Mouse (Mus musculus) limb, embryonic 11.5 days (tissue): ENCODE measurements around the gene Dip2c. TPM values are rescaled to one million over a fixed set of nuclear protein-coding genes. Genes with fewer than 3 reads are reported as not detected.

Experiments
- ATAC-seq: fragments of 200-750 bp; cut with Nextera tagmentation; 2 replicates; pipeline ENCODE4 v1.8.0; 2017; ENCODE audit warnings: low read depth; ENCODE audit not compliant: insufficient number of reproducible peaks, low FRiP score, low TSS enrichment
- DNase-seq: peaks from one replicate; pipeline ENCODE4 v3.0.0-alpha.2; 2015; ENCODE audit warnings: low spot score
- H3K27ac ChIP-seq: fragments of 300-500 bp; sonication (generic); replicated peaks from 2 replicates; pipeline ENCODE4 v1.5.1; 2014; ENCODE audit warnings: low read depth, mild to moderate bottlenecking, low read length
- H3K27me3 ChIP-seq: fragments of 300-500 bp; sonication (generic); 2 replicates; pipeline ENCODE4 v1.6.1; 2014; ENCODE audit warnings: mild to moderate bottlenecking, low read length, mixed read lengths; ENCODE audit not compliant: control insufficient read depth, insufficient read depth
- H3K36me3 ChIP-seq: fragments of 300-500 bp; sonication (generic); 2 replicates; pipeline ENCODE4 v1.6.1; 2014; ENCODE audit warnings: mild to moderate bottlenecking, low read length, moderate library complexity, mixed read lengths; ENCODE audit not compliant: control insufficient read depth, insufficient read depth
- H3K4me1 ChIP-seq: fragments of 300-500 bp; sonication (generic); 2 replicates; pipeline ENCODE4 v1.6.1; 2014; ENCODE audit warnings: low read length, mixed read lengths; ENCODE audit not compliant: control insufficient read depth, insufficient read depth
- H3K4me2 ChIP-seq: fragments of 300-500 bp; sonication (generic); 2 replicates; pipeline ENCODE4 v1.6.1; 2014; ENCODE audit warnings: low read depth, mild to moderate bottlenecking, moderate library complexity; ENCODE audit not compliant: severe bottlenecking
- H3K4me3 ChIP-seq: fragments of 300-500 bp; sonication (generic); 2 replicates; pipeline ENCODE4 v1.5.1; 2014; ENCODE audit warnings: low read depth, low read length
- H3K9ac ChIP-seq: fragments of 300-500 bp; sonication (generic); 2 replicates; pipeline ENCODE4 v1.6.1; 2014; ENCODE audit warnings: mild to moderate bottlenecking, low read length
- H3K9me3 ChIP-seq: fragments of 300-500 bp; sonication (generic); 2 replicates; pipeline ENCODE4 v1.6.1; 2016; ENCODE audit warnings: low read length; ENCODE audit not compliant: control insufficient read depth
- WGBS: fragments of 180-500 bp; shearing (Covaris S2); extraction: QIAGEN DNeasy Blood & Tissue Kit; methylation state at CpG from one replicate; pipeline ENCODE4 v1.1.7; 2014; 5-methylcytosine and 5-hydroxymethylcytosine counted together
- polyA plus RNA-seq: library from polyadenylated mRNA; unstranded; fragments of >200 nt; fragmentation: Nextera tagmentation; extraction: Ambion mirVana; gene quantifications from 2 replicates; pipeline ENCODE4 v1.2.1, GENCODE M21; 2014

Dip2c gene
- polyA plus RNA-seq, 1 experiment from 2014 or later, result 5.5 TPM

DNA sequence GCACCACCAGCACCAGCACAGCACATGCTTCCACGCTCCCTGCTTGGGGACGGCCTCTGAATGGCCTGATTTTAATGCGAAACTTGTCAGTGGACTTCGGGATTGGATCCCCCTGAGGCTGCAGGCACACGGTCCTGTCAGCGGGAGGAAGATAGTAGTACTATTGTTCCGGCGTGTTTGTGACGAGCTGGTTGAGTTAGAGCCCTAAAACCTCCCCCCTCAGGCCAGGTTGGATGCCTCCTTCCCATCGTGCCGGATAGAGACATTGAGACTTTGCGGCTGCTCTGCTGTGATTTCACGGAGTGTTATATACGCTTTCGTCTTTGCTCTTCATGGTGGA, 1.3 kb downstream of the Dip2c start:
- peak overlapping the region; percentile 93 for H3K9ac ChIP-seq
- ATAC-seq (no peak), DNase-seq (peak; percentile 43)
- H3K27me3 ChIP-seq, result no peaks in the 10 kb centered on the region
- H3K9me3 ChIP-seq, result no peaks in the 10 kb centered on the region
- H3K4me2 ChIP-seq, result peak overlapping the region; percentile 78
- no peak overlapping the region for H3K27ac ChIP-seq
- H3K4me1 ChIP-seq, result 0 out of 2 replicates have a peak, but pooled peaks cover 4% of the 10 kb centered on the region
- no peaks in the 10 kb centered on the region for H3K36me3 ChIP-seq
- peak overlapping the region; percentile 89 for H3K4me3 ChIP-seq
- WGBS, result 2% methylated on average over 15 of the region's 15 CpGs

DNA sequence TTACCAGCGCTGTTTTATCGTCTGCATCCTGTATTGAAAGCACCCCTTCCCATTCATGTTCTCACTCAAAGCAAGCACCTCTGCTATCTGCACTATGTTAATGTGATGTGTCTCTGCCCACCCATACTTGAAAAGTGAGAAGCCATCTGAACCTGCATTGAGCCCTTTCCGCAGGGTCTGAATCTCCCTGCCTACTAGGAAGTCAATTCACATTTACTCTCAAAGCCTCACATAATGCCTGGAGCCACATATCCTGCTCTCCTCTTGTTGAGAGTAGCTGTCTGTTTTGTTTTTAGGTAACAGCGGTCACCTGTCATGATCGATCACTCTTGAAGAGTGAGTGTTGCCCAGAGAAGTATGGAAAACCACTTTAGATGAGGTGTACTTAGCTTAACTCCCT, 2.3 kb downstream of the Dip2c start:
- Histone ChIP-seq H3K9ac (no peak overlapping the region), H3K4me1 (0 out of 2 replicates have a peak, but pooled peaks cover 4% of the 10 kb centered on the region), H3K36me3 (no peaks in the 10 kb centered on the region), H3K27me3 (no peaks in the 10 kb centered on the region), H3K27ac (no peak overlapping the region), H3K9me3 (no peaks in the 10 kb centered on the region), H3K4me3 (no peak overlapping the region), H3K4me2 (no peak overlapping the region)
- no peak for ATAC-seq
- 89% methylated on average over 5 of the region's 5 CpGs for WGBS
- DNase-seq, result no peak

DNA sequence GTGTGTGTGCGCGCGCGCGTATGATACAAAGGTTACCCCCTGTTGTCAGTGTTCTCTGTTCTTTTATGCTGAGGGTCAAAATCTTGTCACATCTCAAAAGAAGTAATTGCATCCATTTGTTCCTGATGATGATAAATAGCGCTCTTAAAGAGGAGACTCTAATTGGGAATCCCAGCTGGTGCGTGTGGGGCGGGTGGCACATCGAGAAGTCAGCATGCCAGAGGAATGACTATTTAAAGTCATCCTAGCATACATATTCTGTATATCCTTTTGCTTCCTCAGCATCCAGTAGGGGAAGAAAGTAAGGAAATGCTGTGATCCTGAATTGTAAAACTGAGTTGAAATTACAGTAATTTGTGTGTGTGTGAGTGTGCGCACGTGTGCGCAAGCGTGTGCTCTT, 6.7 kb downstream of the Dip2c start:
- Histone ChIP-seq H3K27ac (no peak overlapping the region), H3K4me1 (no peaks in the 10 kb centered on the region), H3K36me3 (no peaks in the 10 kb centered on the region), H3K4me2 (no peak overlapping the region), H3K27me3 (no peaks in the 10 kb centered on the region), H3K9ac (no peak overlapping the region), H3K9me3 (no peaks in the 10 kb centered on the region), H3K4me3 (no peak overlapping the region)
- no peak for ATAC-seq
- 56% methylated on average over 13 of the region's 13 CpGs for WGBS
- no peak for DNase-seq

DNA sequence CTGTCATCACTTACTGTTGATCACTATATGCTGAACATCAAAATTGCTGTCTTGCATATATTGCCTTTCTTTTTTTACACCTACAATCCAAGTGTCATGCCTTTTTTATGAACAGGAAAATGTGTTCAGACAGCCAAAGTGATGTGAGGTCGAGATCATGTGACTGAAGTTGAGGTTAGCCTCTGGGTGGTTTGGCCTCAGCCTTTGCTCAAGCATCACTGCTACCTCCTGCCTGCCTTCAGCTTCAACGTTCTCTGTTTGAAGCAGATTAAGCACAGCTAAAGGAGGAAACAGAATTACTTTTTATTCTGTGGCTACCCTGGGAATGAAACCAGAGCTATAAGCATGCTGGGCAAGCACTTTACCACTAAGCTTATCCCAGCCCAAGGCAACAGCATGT, 13.6 kb downstream of the Dip2c start:
- DNase-seq, result no peak
- no peak overlapping the region for H3K9ac ChIP-seq
- H3K9me3 ChIP-seq, result no peaks in the 10 kb centered on the region

DNA sequence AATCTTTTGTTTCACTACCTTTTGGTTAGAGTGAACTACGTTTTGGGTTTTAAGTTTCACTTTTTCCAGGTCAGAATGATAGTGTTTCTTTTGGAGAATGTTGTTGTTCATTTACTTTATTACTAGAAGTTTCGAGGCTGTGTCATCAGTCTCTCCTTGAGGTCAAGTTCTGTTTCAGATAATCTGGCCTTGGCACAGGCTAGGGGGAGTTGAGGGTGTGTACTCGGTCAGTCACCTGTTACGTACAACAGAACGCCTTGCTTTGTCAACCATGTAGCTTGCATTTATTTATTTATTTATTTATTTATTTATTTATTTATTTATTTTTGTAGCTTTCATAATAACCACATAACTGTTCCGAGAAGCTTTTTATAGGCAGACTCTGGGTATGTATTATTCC, 20.0 kb downstream of the Dip2c start:
- Histone ChIP-seq H3K36me3 (no peaks in the 10 kb centered on the region), H3K4me3 (no peak overlapping the region), H3K9me3 (no peaks in the 10 kb centered on the region), H3K27ac (no peak overlapping the region), H3K9ac (no peak overlapping the region), H3K4me2 (no peak overlapping the region), H3K4me1 (no peaks in the 10 kb centered on the region), H3K27me3 (no peaks in the 10 kb centered on the region)
- ATAC-seq (no peak), DNase-seq (no peak)
- WGBS, result 84% methylated on average over 6 of the region's 6 CpGs

More for the DNA sequence above, 13.6 kb downstream of the Dip2c start:
- 62% methylated on average over 2 of the region's 2 CpGs for WGBS
- Histone ChIP-seq H3K4me2 (no peak overlapping the region), H3K27ac (no peak overlapping the region), H3K4me3 (no peak overlapping the region), H3K4me1 (no peaks in the 10 kb centered on the region), H3K27me3 (no peaks in the 10 kb centered on the region), H3K36me3 (no peaks in the 10 kb centered on the region)
- ATAC-seq, result no peak

DNA sequence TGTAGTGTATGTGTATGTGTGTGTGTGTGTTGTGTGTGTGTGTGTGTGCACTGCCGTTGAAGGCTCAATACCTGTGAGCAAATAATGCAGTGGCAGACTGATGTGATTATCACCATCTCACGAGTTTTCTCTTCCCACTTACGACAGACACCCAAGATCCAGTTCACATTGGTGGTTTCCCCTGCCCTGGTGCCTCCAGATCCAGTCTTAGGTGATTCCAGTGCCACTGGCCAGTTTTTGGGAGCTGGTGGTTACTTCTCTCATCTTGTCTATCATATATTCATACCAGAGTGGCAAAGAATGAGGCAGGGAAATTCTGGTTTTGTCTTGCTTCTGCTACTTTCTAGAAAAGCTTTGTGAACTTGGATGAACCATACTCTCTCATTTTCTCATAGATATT, 20.9 kb downstream of the Dip2c start:
- no peak for ATAC-seq
- Histone ChIP-seq H3K4me1 (no peaks in the 10 kb centered on the region), H3K4me2 (no peak overlapping the region), H3K36me3 (no peaks in the 10 kb centered on the region), H3K4me3 (no peak overlapping the region), H3K27ac (no peak overlapping the region), H3K9ac (no peak overlapping the region), H3K27me3 (no peaks in the 10 kb centered on the region), H3K9me3 (no peaks in the 10 kb centered on the region)
- no peak for DNase-seq
- WGBS, result 77% methylated on average over 3 of the region's 3 CpGs

DNA sequence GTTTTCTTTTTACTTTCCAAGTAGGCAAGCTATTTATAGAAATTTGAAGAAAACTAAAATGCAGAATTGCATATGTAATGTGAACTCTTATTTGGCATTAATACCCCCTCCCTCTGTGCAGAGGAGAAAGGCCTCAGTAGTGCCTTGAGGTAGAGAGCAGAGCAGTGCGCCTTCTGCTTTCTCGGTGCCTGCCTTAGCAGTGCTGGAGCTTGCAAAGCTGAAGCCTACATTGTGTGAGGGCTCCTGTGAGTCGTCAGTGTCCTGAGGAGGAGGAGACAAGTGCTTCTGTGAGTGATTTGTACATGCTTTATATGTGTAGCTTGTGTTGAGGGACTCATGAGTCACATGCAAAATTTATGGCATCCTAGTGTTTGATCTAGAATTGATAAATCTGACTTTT, 21.4 kb downstream of the Dip2c start:
- no peaks in the 10 kb centered on the region for H3K36me3 ChIP-seq
- ATAC-seq (no peak), DNase-seq (no peak)
- no peaks in the 10 kb centered on the region for H3K9me3 ChIP-seq
- H3K27me3 ChIP-seq, result no peaks in the 10 kb centered on the region
- H3K4me3 ChIP-seq, result no peak overlapping the region
- H3K4me1 ChIP-seq, result no peaks in the 10 kb centered on the region
- H3K4me2 ChIP-seq, result no peak overlapping the region
- WGBS, result 61% methylated on average over 3 of the region's 3 CpGs
- no peak overlapping the region for H3K27ac ChIP-seq
- no peak overlapping the region for H3K9ac ChIP-seq

DNA sequence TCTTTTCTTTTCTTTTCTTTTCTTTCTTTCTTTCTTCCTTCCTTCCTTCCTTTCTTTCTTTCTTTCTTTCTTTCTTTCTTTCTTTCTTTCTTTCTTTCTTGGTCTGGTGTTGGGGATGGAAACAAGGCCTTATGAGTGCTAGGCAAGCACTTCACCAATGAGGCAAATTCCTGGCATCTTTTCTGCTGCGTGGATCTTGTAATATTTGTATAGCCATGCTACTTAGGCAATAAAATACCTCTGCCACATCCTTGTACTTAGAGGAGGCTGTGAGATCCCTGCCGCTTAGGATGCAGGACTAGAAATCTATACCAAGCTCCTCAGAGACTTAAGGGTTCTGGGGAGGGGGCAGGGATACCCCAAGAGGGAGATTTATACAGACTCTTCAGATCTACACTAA, 23.3 kb downstream of the Dip2c start:
- H3K4me2 ChIP-seq, result no peak overlapping the region
- ATAC-seq, result no peak

DNA sequence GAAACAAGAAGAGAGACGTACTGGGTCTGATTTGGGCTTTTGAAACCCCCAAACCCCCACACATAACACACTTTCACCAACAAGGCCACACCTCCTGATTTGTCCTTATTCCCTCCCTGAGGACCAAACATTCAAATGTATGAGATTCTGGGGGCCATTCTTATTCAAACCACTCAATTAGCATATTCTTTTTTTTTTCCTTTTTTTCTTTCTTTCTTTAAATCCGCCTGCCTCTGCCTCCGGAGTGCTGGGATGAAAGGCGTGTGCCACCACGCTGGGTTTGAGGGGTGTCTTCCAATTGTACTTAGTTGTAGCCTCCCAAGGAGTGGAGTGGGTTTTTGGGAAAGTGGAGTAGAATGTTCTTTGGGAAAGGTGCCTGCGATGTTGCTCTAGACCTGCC, 32.5 kb downstream of the Dip2c start:
- DNase-seq (no peak), ATAC-seq (no peak)
- H3K27ac ChIP-seq, result no peak overlapping the region
- H3K9me3 ChIP-seq, result no peaks in the 10 kb centered on the region
- H3K27me3 ChIP-seq, result no peaks in the 10 kb centered on the region
- H3K36me3 ChIP-seq, result no peaks in the 10 kb centered on the region
- H3K4me3 ChIP-seq, result no peak overlapping the region
- H3K9ac ChIP-seq, result no peak overlapping the region
- no peaks in the 10 kb centered on the region for H3K4me1 ChIP-seq
- H3K4me2 ChIP-seq, result no peak overlapping the region
- 71% methylated on average over 6 of the region's 6 CpGs for WGBS

More for the DNA sequence above, 23.3 kb downstream of the Dip2c start:
- Histone ChIP-seq H3K9ac (no peak overlapping the region), H3K4me1 (no peaks in the 10 kb centered on the region), H3K27me3 (no peaks in the 10 kb centered on the region), H3K4me3 (no peak overlapping the region), H3K27ac (no peak overlapping the region), H3K36me3 (no peaks in the 10 kb centered on the region), H3K9me3 (no peaks in the 10 kb centered on the region)
- 85% methylated on average over 2 of the region's 2 CpGs for WGBS
- no peak for DNase-seq
